Mouse (Mus musculus): Measurements from ENCODE around the gene Ldhb.

- no peak for TF ChIP-seq CTCF (IDR thresholded peaks at IDR 0.05; ENCODE audit: low read depth, low read length)
- TF ChIP-seq TAL1 (conservative IDR thresholded peaks at IDR 0.05; ENCODE audit: low read depth, low read length): no peak
- TF ChIP-seq GATA1 (IDR thresholded peaks at IDR 0.05; ENCODE audit: borderline replicate concordance, low read length): no peak
Measured at GRCm38 (mm10) chr6:142455314-142455996, 52.3 kb downstream of the Ldhb start.
